Mouse (Mus musculus): ENCODE measurements around the gene Erf.
"Not testable (repeated sequence)": the region's sequence is repeated elsewhere in the genome, so short reads cannot be mapped to it uniquely, and the experiment has no call there.

Gene Erf

DNA sequence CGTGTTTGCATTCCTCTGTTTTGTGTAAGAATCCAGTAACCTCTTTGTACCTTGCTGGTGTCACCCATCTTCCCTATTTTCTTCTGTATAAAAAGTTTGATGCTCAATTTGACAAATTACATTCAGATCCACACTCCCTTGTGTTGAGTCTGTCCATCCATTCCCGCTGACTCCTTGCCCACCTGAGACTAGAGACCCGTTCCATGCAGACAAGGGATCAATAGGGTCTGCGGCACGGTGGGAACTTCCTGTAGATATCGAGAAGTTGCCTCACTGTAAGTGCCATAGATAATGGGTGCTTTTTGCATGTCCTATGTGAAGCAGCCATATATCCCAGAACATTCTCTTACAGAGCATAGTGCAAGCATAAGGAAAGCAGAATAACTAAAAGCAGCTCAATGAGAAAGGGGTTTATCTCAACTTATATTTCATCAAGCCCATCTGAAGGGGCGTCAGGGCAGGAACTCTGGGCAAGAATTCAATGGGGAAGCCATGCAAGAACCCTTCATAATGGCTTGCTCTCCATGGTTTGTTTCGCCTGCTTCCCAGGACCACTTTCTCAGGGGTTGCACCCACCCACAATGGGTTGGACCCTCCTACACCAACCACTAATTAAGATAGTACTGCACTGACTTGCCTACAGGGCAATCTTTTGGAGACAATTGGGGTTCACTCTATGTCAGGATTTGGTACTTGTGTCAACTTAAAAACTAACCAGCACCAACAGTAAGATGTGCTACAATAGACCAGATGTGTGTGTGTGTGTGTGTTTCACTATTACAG lies 15.8 kb upstream of the Erf start:
- DNase-seq: no peak

DNA sequence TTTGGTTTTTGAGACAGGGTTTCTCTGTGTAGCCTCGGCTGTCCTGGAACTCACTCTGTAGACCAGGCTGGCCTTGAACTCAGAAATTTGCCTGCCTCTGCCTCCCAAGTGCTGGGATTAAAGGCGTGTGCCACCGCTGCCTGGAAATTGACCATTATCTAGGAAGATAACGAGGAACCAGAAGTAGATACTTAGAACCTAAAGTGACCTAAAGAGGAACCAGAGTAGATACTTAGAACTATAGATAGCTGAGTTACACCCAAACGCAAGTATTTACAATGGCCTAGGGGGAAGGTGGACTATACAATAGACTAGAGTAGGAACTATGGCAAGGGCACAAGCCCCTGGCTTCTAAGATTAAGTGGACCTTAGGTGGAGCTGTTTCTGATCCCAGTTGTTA lies 15.2 kb upstream of the Erf start:
- not testable (repeated sequence) for DNase-seq

DNA sequence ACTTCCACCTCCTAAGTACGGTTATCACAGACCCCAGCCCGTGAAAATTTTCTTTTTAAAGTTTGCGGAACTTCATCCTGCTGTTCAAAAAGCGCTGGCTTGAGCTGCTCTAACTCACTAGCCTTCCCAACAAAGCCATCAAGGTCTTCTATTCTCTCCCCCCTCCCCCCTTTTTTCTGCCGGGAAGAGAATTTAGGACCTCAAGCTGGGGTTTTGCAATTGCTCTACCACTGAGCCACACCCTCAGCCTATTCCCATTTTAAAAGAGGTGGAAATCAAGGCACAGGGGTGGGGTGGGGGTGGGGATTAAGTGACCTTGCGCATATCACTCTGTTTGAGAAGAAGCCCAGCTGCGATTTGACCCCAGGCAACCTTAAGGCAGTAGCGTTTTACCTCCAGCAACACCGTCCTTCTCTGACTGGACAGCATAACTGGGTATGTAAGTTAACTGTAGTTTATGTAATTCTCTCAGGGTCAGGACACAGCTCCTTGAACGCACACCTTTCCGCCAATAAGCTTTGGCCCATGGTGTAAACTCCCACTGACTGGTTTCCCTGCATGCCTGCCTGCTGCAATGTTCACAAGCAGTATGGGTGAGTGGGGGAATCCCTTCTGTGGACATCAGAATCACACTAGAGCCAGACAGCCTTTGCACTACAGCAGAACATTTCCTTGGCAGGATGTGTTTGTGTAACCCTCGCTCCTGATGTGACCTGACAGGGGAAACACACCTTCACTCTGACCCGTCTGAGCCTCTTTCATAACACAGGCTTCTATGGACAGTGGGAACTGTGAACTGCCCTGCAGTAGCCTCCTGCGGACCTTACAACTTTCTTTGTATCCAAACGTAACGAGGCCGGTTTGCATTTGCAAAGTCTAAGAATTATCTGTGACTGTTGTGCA lies 13.7 kb upstream of the Erf start:
- DNase-seq: no peak

DNA sequence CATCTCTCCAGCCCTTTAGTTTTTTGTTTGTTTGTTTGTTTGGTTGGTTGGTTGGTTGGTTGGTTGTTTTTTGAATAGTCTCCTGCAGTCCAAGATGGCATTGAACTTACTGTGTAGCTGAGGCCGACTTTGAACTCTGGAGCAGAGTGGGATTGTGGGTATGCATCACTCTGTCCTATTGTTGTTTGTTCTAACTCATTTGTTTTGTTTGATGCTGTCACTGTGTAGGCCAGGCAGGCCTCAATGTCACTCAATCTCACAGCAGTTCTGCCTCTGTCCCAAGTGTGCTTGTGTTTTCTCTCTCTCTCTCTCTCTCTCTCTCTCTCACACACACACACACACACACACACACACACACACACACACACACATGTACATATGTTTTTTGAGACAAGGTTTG lies 11.3 kb upstream of the Erf start:
- DNase-seq: no peak

DNA sequence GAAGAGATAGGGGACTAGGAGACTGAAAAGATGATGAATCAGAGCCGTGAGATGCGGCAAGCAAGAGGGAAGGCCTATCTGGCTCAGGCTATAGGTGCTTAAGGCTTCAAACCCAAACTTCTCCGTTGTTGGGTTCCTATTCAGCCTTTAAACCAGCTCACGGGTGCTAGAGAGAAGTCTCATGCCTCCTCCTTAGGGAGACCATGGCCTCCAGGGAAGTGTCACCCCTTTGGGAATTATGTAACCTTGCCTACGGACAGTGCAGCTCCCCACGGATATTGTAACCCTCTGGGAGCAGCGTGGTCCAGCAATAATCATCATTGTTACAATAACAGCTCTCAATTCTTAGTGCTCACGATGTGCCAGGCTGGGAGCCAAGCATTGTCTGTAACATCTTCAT lies 1.3 kb upstream of the Erf start:
- no peak for DNase-seq

DNA sequence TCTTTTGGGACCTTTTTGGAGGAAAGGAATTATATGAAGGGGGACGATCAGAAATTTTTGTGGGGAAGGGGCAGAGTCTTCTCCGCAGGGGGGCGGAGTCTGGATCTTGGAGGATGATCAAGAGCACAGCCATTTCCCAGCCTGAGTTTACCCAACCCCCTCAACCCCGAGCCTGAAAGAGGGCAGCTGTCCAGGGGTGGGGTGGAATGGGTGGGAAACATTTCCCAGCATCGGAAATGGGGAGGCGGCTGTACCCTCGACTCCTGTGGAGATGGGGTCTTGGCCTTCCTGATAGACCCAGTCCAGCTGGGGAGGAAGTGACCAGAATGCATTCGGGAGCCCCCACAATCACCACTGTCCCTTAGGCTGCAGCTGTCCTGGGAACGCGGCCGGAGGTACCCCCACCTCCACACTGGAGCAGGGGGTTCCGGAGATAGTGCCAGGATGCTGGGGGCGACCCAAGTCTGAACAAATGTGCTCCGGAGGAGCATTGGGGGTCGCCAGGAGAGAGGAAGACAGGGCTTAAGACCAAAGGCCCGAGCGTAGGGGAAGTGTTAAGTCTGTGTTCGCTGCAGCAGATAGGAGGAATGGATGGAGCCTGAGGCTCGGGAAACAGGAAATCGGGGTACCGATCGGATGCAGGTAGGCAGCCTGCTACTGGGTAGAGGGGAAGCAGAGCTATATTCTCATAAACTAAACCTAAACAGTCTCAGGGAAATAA lies 670 bp upstream of the Erf start:
- peak; percentile 81 for DNase-seq

DNA sequence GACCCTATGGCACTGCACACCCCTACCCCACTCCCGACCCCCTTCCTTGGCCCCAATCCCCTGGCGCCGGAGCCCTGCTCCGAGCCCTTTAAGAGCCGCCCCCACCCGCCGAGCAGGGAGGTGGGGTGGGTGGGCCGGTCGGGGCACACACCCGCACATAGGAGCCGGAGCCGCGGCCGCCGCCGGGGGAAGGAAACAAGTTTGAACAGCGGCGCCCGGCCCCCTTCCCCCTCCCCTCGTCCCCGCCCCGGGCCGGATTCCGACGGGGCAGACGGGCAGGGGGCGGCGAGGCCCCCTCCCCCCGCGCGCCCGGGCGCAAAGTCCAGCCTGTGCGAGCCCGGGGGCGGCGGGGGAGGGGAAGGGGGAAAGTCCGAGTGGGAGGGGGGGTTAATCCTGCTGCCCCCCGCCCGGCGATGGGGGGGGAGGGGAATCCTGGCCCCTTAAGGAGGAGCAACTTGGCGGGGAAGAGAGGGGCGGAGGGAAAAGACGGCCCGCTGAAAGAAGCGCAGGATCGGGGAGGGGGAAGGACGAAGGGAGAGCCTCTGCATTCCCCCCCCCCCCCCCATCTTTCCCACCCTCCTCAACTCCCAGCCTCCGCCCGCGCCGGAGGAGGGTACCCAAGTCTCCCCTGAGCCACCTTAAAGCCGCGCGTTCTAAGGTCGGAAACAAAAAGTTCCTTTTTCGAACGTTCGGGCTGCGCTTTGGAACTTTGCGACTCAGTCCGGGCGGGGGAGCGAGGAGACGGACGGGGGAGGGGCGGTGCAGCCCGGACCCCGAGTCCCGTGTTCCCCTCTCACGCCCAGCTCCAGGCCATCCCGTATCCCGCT lies 1.0 kb downstream of the Erf start:
- peak; percentile 93 for DNase-seq

DNA sequence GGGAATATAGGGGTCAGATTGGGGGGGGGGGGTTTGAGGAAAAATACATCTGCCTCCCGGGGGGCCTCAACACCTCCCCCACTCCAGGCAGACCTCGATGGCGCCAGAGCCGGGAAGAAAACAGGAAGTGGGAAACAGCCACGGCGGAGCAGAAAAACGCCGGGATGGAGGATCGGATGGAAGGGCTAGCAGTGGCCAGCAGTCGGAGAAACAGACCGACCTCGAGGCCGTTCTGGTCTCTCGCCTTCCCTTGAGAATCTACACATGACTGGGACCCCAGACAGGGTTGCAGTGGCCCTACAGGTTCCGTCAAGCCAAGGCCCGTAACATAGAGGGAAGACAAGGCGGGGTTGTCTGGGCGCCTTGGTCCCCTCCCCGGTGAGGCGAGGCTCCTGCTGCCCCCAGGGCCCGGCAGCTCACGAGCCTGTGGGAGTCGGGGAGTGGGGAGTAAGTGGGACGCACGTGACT lies 1.7 kb downstream of the Erf start:
- DNase-seq: peak; percentile 66

DNA sequence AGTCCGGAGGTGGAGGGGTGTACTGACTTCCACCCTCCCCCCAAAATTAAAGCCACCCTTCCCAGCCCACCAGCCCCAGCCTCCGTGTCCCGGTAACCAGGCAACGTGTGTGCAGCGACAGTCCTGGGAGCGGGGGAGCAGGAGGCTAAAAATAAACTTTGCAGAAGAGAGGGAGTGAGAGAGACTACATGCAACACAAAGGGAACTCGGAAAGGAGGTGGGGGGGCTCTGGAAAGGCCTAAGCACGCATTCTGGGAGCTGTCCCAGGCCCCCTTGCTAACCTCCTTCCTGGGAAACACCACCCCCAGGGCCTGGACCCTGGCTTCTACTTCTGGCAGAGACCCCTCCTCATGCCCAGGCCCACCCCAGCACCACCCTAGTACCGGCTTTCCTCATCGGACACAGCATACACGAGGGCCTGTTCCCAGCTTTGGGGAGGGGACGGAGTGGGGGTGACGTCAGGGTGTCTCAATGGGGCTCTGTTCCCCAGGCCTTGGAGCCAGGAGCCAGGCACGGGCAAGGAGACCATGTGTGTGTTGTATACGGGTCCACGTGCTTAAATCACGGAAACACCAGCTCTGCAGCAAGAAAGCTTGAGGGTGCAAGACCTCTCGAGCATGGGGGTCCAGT lies 2.4 kb downstream of the Erf start:
- DNase-seq: peak; percentile 63

DNA sequence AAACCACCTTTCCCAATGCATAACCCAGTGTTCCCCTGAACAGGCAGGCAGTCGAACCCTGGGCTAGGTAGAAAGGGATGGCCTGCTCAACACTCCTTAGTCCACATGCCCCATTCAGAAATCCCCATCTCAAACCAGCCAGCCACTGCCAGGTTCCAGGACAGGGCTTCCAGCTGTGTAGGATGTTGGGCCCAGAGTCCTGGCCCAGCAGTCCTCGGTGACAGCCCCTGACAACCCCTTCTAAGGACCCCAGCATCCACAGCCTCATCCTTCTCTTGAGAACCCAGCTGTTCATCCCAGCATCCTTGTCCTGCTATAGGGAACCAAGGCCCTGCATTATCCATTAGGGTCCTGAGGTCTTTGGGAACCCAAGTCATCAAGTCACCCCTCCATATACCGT lies 3.1 kb downstream of the Erf start:
- no peak for DNase-seq

DNA sequence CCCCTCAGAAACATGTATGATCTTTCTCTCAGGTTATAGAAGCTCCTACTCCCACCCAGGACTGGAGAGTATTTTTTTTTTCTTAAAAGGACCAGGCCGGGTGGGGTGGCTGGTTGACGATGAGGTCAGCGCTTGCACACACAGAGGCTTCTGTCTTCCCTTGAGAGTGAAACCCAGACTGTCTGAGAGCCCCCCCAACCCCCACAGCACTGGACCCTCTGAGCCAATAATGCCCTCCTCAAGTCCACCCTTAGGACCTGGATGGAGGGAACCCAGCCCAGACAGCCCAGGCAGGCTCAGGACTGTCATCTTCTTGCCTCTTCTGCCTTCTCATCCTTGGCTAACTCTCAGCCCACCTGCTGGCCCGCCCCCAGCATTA lies 3.8 kb downstream of the Erf start:
- DNase-seq: no peak

DNA sequence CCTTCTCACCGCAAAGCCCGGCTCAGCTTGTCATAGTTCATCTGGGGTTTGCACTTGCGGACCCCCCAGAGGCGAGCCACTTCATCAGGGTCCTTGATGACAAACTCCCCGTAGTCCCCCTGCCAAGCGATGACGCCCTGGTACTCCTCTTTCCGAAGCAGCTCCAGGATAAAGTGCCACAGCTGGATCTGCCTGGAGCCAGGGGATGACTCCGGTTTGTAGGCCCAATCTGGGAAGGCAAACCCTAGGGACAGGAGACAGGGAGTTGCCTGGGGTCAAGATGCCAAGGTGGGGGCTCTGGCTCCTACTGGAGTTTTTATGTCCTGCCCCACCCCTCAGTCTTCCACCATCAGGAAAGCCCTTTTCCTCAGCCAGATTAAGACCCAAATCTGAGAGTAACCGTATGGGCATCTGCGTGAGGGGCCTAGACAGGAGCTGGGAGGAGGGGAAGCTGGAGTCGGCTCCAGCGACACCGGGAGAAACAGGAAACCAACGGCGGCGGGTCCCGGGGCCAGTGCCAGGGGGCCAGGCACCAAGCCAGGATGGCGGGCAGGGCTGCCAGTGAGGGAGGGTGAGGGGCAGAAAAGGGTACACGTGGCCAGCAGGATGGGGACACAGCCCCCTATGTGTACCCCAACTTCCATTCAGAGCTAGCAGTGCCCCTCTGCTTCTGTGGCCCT lies 4.3 kb downstream of the Erf start:
- DNase-seq: no peak

DNA sequence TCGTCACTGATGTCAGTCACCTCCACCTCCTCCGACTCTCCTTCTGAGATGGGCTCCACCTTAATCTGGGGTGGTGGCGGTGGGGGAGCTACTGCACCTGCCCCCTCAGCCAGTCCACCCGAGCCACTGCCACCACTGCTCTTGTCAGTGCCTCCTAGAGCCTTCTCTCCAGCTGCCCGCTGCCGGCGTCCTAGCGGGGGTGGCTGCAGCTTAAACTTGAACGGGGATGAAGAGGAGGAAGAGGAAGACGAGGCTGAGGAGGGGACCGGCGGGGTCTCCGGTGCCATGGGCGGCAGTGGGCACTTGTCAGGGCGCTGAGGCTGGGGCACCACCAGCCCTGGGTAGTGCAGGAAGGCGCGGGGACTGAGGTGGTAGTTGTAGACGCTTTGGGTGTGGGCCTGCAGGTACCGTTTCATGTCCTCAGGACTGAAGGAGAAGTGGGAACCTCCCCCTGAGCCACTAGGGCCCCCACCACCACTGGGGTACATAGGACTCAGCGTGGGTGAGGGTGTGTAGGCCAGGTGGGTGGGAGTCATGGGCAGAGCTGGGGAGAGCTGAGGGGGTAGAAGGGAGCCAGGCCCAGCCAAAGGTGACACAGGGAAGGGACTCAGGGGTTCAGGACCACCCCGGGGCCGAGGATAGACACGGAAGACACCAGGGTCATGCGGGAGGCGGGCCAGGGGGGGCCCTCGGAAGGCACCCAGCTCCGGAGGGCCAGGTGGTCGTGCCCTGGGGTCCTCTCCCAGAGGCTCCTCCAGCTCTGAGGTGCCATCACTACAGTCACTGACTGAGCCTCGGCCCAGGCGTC lies 5.8 kb downstream of the Erf start:
- no peak for DNase-seq

DNA sequence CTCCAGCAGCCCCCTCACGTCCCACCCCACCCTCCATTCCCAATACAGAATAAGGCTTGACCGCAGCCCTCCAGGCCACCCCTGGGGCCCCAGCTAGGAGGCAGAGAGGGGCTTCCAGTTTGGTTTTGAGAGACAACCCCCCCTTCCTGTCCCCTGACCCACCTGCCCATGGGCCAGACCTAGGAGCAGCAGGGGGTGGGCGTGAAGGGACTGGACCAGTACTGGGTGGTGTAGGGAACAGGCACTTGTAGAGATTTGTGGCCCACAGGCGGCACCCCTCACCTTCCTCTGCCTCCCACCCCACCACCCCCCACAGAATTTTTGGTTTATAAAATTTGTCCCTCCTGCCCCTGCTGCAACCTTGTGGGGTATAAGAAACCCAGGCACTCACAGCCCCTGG lies 7.2 kb downstream of the Erf start:
- no peak for DNase-seq

DNA sequence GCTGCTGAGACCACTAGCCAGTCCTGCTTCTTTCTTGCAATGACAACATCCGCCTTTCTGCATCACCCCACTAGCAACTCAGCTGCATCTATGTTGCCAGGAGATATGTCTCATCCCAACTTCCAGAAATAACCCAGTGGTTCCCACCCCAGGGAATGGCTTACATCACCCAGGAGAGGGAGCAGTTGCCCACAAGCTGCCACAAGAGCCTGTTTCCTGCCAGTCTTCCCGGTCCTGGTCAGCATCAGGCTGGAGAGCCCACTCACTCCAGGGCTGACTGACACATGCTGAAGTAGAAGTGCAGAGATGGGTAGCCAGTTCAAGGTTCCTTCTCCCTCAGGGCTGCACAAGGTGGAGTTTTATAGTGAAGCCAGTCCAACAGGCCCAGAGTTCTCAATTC lies 9.5 kb downstream of the Erf start:
- DNase-seq: peak; percentile 63

DNA sequence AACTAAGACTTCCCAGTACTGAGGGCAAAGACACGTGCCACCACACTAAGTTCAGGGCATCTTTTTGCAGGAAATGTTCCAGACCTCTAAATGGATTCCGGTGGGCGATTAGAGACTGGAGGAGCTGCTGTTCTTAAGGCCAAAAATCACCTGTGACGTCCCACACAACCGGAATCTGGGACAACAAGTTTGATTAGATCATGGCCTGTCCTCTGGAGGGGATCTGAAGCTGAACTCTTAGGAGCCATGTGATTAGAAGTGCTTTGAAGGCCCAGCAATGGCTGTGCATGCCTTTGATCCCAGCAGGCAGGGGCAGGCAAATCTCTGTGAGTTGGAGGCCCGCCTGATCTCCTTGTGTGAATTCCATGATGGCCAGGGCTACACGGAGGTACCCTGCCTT lies 9.9 kb downstream of the Erf start:
- DNase-seq: no peak

DNA sequence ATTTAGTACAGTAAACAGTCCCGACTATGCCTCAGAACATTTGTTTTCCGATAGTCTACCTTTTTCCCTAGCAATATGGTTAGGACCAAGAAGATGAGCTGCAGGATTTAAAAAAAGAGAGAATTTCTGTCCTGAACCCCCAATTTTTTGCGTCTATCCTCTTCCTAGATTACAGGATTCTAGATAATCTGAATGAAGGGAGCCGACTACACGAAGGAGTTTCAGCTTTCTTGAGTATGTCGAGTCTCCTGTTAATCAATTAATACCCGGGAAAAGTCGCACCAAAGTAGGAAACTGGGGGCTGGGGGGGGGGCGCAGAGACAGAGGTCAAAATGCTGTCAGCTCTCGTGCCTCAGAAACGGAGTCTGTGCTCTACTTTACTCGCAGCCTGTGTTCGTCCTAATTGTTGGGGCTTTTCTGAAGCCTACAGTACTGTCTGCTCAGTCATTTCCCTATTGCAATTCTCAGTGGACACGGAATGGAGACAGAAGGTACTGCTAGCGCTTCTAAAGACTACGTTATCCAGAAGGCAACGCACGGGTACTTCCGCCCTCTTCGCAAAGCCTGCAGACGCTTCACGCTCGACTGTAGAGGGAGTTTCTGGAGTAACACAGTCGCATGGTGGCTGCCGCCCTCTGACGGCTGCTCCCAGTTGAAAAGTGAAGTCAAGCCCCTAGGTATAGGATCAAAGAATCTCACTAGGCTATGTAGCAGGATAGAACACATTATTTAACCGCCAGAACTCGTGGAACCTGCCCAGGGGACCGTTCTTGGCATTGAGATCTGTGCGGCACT lies 11.5 kb downstream of the Erf start:
- peak; percentile 93 for DNase-seq

DNA sequence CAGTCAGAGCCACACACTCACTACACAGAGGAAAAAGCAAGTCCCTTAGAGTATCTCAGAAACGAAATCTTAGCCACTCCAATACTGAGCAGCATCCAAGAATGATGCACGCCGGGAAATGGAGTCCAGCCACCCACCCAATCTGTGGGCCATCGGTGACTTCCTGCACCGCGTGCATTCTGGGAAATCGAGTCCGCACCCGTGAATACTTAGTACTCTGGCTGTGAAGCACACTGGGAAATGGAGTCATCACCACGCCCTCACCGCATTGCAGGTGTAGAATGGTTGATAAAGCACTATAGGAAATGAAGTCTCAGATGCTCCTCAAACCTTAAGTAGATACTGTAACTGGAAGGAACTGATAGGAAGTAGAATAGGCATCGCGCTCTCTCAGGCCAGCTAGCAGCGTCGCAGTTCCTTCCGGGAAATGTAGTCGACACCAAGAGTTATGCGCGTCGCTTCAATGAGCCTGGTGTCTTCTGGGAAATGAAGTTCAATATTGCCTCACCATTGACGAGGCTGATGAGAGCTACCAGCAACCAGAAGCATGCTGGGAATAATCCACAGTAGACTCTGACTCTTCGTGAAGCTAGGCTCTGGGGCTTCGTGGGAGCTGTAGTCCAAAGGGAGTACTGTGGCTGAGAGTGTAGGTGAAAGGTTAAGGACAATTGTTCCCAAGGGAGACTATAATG lies 12.4 kb downstream of the Erf start:
- DNase-seq: peak; percentile 96

Data from embryo, embryonic 11 days (tissue).